Mouse (Mus musculus) frontal cortex, postnatal 14 days (tissue): ENCODE data around the gene Pnma3.
A peak's percentile ranks its signal among the peaks of the same experiment; 100 is the strongest.
"Not testable (repeated sequence)": the region's sequence is repeated elsewhere in the genome, so short reads cannot be mapped to it uniquely, and the experiment has no call there.

Source experiments
- DNase-seq, 2 experiments: peaks; one replicate each; pipeline ENCODE4 v3.0.0; 2022; ENCODE audit warnings: low spot score in 2 of 2

Gene Pnma3

DNA sequence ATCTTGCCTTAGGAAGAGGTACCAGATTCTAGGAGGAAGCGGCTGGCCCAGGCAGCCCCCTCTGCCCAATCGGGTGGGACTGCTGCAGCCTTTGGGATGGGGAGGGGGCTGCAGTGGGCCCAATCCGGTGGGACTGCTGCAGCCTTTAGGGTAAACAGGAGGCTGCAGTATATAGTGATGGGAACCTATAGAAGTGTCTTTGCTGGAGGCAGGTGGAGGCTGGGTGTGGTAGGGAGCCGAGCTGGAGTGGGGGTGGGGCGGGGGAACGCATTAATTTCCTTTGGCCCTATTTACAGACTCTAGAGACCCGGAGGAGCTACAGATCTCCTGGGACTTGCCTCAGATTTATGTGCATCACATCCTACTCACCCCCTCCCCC is at the start of gene Pnma3:
Gene Pnma3, plus strand, starts transcription at position 373 of the 379 bp plus-strand sequence.
- DNase-seq: no peak

DNA sequence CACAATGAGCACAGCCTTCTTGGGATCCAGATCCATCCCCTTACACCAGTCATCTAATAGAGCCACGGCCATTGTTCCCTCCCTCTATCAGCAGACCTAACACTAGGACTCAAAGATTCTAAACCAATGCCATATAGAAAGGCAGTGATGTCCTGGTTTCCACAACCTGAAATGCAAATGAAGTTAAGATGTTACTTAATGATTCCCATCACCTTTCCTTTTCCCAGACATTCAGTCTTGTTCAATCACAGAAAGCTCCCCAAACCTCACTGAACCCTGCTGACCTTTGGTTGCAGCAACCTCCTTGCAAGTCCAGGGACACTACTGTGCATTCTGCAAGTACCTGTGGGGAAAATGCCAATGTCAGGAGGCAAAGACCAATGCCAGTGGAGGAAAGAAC is 27.6 kb upstream of the Pnma3 start, which contains the start of gene Pnma5:
Gene Pnma5, minus strand, starts transcription at position 101 of the 400 bp plus-strand sequence.
- DNase-seq: no peak

DNA sequence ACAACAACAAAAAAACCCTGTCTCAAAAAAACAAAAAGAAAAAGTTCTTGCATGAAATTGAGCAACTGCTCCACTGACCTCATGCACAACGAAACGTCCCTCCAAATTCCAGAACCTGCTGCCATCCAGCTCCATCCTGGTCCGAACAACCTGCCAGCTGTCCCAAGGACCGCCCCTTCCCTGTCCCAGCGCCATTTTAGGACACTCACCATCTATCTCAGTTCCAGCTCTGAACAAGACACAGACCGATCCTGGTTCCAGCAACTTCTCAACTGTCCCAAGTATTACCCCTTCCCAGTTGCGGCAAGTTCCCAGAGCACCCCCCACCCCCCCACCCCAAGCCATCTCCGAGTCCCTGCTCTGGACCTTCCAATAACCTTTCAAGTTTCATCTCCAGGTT is 25.8 kb upstream of the Pnma3 start:
- DNase-seq: no peak

DNA sequence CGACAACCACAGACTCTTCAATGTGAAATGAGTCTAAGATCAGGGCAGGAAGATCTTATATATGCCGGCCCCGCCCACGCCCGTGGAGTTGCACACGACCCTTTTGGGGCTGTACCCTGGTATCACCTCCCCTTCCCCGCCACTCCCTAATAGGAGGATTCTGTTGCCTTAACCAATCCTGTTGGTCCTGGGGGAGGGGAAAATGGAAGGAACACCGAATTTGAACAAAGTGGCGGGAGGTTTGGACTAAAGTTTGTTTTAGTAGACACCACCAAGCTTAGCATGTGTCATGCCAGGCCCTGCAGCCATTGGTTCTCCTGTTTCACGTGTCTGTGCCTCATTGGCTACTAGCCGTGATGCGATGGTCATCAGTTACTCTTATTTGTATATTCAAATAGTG is 24.9 kb upstream of the Pnma3 start:
- DNase-seq: no peak

DNA sequence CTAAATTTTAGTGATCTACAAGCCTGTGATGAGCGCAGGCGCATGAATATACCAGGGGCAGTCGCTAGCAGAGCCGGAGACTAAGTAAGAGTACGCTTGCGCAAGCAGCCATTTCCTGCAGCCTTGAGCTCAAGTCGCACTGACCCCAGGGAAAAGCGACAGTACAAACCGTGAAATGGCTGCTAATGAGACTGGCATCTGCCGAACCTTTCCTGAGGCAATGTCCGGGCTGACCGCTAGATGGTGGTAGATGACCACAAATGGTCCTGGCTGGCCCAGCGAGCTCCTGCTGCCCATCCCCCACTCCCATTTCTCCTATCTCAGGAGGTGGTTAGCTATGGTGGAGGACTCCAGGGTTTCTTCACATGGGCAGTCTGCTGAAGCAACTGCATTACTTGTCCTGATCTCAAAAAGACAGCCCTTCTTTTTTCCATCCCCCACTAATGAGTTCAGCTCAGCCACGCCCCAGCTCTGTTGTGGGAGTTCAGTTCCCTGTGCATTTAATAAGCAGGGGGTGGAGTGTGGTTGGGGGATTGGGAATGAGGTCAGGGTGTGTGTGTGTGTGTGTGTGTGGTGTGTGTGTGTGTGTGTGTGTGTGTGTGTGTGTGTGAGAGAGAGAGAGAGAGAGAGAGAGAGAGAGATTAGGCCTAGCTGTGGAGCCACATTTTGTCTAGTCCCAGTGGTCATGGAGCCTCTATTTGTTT is 10.6 kb upstream of the Pnma3 start:
- DNase-seq: peak; percentile 87 to 90

DNA sequence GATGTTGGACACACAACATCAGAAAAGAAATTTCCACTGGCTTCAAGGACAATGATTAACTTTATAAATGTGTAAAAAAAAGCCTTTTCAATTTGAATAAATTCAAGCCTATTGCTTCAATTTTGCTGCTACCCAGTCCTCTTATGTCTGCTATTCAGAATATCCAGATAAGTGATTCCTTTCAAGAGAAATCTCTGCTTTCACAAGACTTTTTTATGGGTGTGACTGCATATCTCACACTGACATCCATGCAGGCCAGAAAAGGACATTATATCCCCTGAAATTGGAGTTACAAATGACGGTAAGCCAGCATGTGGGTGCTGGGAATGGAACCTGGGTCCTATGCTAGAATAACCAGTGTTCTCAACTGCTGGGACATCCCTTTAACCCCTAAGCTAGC is 3.1 kb upstream of the Pnma3 start:
- no peak for DNase-seq

DNA sequence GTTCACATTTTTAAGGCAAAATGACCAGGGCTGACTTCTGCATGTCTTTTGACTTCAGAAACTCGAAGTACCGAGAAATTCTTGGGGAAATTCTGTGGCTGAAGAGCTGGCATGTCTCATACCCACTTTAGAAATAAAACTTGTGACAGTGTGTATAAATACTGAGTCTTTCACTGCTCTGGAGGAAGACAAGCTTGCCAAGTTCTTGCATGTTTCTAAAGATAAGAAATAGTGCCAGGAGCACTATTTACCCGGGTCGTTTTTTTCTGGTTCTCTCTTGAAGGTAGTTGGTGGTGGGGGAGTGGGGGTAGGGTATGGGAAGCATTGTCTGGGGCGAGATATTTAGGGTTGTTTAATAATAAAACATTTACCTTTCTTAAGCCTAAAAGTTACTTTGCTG is 2.3 kb upstream of the Pnma3 start:
- no peak for DNase-seq

DNA sequence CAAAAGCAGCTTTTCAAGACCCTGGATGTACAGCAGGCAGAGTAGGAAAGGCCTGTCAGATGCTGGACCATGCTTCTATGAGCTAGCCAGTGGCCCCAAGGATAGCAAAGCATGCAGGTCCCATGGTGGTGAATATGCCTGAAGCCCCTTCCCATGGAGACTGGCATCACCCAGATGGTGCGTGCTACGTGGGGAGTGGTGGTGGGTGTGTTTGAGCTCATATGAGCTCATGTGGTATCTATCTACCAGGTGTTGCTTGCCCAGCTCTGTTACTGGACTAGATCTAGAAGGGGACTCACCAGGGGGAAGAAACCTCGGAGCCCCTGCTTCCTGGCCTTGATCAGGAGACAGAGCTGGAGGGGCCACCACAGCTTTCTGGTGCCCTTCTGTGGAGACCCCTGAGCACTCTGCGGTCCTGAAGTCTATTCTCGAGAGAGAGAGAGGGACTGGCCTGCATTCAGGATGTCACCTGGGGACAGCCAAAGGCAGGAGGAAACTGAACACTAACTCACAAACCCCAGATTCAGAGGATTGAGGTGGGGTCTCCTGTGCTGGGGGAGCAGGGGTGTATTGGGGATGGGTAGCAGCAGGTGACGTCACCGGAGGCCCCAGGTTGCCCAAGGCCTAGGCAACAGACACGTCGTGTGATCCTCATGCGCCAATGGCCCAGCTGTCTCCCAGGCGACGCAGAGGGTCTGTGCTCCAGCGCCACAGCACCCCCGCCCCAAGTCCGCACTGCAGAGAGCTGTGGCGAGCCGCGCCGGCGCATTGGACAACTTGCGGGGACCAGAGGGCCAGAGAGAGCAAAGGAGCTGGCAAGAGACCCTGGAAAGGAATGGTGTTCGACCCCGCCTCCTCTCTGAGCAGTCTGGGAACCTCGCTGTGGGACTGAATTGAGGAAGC is 824 bp upstream of the Pnma3 start:
- DNase-seq: peak in 1 of 2 experiments; percentile 33

DNA sequence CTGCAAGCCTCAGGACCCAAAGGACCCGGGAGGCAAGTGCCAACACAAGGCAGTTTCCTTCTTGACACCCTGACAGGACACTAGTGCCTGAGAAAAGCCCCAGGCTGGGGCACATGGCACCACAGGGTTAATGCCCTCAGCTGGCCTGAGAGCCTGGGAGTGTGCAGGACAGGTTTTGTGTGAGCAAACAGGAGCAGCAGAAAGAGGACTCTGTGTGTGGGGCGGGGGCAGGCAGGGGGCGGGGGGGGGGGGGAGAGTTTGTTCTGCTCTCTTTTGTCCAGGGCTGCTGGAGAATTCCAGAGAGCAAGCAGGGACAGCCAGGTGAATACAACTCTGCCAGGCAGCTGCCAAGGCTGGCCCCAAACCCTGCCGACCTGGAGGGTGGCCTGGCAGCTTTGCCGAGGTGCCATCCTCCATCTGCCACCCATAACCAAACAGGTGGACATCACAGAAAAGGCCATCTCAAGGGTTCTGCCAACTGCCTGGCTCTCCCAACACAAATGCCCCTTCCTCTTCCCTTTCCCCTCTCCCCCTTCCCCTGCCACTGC is 2.3 kb downstream of the Pnma3 start:
- not testable (repeated sequence) for DNase-seq

DNA sequence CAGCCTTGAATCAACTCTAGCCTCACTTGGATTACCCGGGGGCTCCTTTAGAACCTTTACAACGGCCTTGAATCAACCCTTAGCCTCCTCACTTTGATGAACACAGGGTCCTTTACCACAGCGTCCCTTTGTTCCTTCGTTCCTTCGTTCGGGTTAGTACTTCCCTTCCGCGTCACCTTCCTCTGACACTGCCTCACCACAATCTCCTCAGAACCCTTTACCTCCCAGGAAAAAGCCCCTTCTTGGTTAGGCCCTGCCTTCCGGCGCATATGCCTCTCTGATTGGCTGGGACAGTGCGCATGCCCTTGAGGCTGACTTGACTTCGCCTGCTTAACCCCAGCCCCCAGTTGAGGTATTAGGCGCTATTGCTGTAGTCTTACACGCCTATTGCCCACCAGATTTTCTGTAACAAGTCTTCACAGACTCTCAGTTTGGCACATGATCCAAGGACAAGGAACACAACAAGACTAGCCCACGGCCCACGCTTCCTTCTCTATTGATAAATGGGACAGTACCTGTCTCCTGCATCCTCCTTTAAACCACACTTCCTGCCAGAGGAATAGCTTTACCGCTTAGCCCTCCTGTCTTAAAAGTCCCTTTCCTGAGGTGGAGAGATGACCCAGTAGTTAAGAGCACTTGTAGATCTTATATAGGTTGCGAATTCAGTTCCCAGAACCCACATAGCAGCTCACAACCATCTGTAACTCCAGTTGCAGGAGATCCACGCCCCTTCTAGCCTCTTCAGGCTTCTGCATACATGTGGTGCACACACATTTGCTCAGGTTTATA is 17.9 kb downstream of the Pnma3 start, which contains the start of gene Xlr4a:
Gene Xlr4a, minus strand, starts transcription at position 212 of the 789 bp plus-strand sequence.
- not testable (repeated sequence) for DNase-seq

DNA sequence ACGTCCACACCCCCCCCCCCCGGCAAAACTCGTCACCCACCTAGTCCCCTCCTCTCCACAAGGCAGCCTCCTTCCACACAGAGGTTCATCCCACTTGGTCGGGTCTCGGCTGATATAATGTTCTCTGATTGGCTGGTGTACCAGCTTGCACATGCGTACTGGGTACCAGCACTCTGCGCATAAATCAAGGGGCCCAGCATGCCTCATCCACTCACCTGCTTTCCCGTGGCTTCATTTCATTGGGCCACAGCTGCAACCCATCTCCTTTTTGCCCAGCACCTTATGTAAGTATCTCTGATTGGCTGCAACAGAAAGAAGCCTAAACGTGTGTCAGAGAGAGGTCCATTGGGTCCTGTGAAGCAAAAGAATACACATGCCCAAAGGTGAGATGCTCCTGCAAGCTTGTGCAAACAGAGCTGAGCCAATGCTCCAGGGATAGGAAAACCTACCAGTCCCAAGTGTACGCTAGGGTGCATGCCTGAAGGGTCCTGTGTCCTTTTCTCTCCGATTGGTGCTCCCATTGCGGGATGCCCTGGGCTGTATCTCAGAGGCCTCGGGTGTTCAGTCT is 32.4 kb downstream of the Pnma3 start, which contains the start of gene Xlr3a:
Gene Xlr3a, minus strand, starts transcription at position 155 of the 568 bp plus-strand sequence.
- peak in 1 of 2 experiments; percentile 4 for DNase-seq

DNA sequence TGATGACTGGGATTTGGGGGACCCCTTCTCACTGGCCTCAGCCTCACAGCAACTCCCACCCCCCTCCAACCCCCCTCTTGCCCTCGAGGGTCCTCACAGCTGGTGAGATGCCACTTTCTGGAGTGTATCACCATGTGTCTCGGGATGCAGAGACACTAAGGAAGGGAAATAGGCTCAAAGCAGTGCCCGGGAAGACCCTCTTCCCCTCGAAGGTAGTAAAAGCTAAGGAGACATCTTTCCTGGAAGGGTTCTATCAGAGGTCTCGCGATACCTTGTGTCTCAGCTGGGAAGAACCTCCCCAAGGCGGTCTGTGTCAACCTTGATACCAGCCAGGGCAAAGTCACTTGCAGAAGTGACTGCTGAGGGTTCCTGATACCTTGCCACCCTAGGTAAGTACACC is 52.2 kb downstream of the Pnma3 start, which contains the start of gene Gm14685:
Gene Gm14685, plus strand, starts transcription at position 301 of the 400 bp plus-strand sequence.
- DNase-seq: not testable (repeated sequence)
